Mouse (Mus musculus): Measurements from ENCODE around the gene Lrrc36. TPM values are rescaled to one million over a fixed set of nuclear protein-coding genes. Genes with fewer than 3 reads are reported as not detected.
A peak's percentile ranks its signal among the peaks of the same experiment; 100 is the strongest.

The Lrrc36 gene
- total RNA-seq, 2 experiments from 2014 or later: 0.41 to 0.67 TPM

- peak; percentile 72 for DNase-seq
Measured at GRCm38 (mm10) chr8:105484392-105484791, 71.0 kb downstream of the Lrrc36 start.

DNA sequence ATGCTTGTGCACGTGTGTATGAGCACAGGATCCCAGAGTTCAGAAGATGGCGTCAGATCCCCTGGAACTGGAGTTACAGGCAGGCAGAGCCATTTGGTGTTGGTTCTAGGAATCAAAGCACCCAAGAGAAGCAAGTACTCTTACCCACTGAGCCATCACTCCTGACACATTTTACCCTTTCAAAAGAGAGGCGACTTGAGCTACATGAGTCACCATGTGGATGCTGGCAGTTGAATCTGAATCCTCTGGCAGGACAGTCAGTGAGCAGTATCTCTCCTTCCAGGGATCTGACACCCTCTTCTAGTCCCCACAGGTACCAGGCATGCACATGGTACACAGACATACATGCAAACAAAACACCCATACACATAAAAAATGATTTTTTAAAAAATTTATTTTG, 74.7 kb downstream of the Lrrc36 start:
- no peak for DNase-seq

GRCm38 (mm10) chr8:105489281-105489680, 75.9 kb downstream of the Lrrc36 start:
- no peak for DNase-seq

- no peak for DNase-seq
Measured at GRCm38 (mm10) chr8:105493495-105493894, 80.1 kb downstream of the Lrrc36 start.

DNA sequence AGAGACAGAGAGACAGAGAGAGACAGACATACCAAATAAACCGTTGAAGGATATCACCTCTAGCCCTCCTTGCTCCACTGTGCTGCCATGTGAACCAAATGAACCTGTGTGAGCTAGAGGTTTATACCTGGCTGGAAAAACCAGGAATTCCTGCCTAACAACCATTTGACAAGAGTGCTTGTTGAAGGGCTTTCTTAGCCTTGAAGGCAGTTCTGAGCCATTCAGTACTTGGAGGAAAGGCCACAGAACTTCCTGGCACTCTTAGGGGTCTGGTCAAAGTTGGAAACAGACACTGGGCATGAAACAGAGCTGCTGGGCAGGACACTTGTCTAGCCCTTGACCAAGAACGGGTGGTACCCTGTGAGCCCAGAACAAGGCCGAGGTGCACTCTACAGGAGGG, 81.2 kb downstream of the Lrrc36 start:
- DNase-seq: no peak

DNA sequence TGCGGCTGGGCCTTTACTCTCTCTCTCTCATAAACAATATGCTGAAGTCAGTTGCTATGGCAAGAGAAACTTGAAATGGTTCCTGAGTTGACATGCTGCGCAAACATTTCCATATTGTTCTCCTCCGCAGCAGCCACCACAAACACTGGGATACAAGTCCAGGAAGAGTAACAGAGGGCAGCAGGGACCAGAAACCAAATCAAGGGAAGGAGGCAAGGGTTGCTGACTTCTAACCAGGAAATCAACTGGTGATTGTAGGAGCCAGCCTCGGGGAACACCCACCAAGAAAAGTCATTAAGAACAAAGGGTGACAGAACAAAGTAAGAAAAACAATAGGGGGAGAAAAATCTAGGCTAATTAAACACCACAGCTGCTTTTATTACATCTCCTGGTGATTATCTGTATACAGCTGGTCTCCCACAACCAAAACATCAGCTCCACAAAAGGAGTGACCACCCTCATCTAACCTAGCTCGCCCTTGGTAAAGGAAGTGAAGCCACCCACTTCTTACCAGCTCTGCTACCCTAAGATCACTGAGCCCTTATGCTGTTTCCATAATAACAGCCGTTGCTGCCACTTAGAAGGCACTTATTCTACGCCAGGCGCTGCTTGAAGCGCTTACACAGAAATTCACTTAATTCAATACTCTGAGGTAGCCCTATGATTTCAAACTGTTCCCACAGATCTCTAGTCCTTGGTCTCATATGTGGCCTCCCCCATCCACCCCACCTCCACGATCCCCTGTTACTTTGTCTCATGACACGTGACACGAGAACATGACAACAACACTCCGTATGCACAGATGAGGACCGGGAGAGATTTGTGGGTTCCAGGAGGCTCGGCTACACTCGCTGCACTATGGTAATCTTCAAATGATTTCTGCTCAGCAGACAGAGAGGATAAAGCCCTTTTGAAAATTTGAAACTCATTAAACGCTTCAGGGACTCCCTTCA, 82.3 kb downstream of the Lrrc36 start:
- DNase-seq: no peak

- DNase-seq: peak; percentile 90
Measured at GRCm38 (mm10) chr8:105496439-105497180, 83.2 kb downstream of the Lrrc36 start, which contains the start of gene Zdhhc1. Zdhhc1 (minus strand) TSS chr8:105496902.

GRCm38 (mm10) chr8:105499787-105500186, 86.4 kb downstream of the Lrrc36 start:
- no peak for DNase-seq

DNA sequence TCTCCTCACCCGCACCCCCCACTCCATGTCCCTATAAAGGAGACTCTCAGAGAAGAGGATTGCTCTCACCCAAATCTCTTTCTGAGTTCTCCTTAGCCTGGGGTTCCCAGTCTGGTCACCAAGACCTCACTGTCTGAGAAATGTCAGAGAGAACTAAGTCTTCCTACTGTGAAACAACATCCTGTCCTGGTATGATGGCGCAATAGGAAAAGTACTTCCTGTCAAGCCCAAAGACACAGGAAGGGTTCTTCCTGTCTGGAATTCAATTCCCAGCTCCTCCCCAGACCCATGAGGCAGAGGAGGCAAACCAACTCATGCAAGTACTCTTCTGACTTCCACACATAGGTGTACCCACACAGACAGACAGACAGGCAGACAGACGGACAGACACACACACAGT, 91.2 kb downstream of the Lrrc36 start:
- DNase-seq: no peak

- no peak for DNase-seq
Measured at GRCm38 (mm10) chr8:105506977-105507376, 93.6 kb downstream of the Lrrc36 start.

DNA sequence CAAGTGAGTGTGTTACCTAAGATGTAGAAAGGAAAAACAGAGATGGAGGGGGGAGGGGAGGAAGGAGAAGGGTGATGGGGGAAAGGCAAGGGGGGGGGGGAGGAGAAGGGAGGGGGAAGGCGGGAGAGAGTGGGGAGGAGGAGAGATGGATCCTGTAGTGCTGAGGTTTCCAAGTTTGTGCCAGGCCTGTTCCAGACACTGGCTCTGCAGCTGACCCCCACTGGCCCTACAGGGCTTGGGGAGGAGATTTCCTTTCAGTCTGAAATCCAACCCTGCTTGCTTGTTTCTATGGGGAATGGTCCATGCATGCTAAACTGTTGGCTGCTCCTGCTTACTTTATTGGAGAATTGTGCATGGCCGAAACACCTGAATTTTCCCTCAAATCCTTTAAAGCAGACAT, 95.4 kb downstream of the Lrrc36 start:
- no peak for DNase-seq

- DNase-seq: no peak
Measured at GRCm38 (mm10) chr8:105509997-105510735, 96.8 kb downstream of the Lrrc36 start.

Other genes starting within 250 kb of the Lrrc36 start
- 10 to 100 TPM; 42.1 to 42.2 TPM for gene Cbfb, start 242.9 kb upstream of the Lrrc36 start, total RNA-seq (2021)
- gene D230025D16Rik, start 188.4 kb upstream of the Lrrc36 start, total RNA-seq (2021): 10 to 100 TPM; 13.5 to 24.2 TPM
- 1 to 10 TPM; 2.6 TPM for gene B3gnt9, start 158.4 kb upstream of the Lrrc36 start, total RNA-seq (2021)
- 1 to 10 TPM; 3.0 TPM for gene Tradd, start 149.0 kb upstream of the Lrrc36 start, total RNA-seq (2021)
- gene Fbxl8, start 148.9 kb upstream of the Lrrc36 start, total RNA-seq (2021): 1 to 10 TPM in 1 of 2 experiments, under 1 TPM in 1; 0.90 to 1.0 TPM
- 1 to 10 TPM; 2.9 to 3.0 TPM for gene Hsf4, start 143.8 kb upstream of the Lrrc36 start, total RNA-seq (2021)
- 10 to 100 TPM; 22.3 to 23.3 TPM for gene Nol3, start 137.4 kb upstream of the Lrrc36 start, total RNA-seq (2021)
- gene 4931428F04Rik, start 123.7 kb upstream of the Lrrc36 start, total RNA-seq (2021): under 1 TPM; 0.64 to 0.84 TPM
- gene Exoc3l, start 117.5 kb upstream of the Lrrc36 start, total RNA-seq (2021): 1 to 10 TPM; 1.4 to 2.5 TPM
- 10 to 100 TPM; 21.8 to 24.5 TPM for gene E2f4, start 115.9 kb upstream of the Lrrc36 start, total RNA-seq (2021)
- under 1 TPM; 0.49 to 0.99 TPM for gene Elmo3, start 108.0 kb upstream of the Lrrc36 start, total RNA-seq (2021)
- 1 to 10 TPM in 1 of 2 experiments, under 1 TPM in 1; 0.87 to 1.4 TPM for gene Lrrc29, start 87.3 kb upstream of the Lrrc36 start, total RNA-seq (2021)
- gene Tmem208, start 87.2 kb upstream of the Lrrc36 start, total RNA-seq (2021): 10 to 100 TPM; 20.5 to 23.1 TPM
- gene Fhod1, start 65.6 kb upstream of the Lrrc36 start, total RNA-seq (2021): 10 to 100 TPM; 17.4 to 24.6 TPM
- gene Slc9a5, start 64.7 kb upstream of the Lrrc36 start, total RNA-seq (2021): under 1 TPM; 0.56 to 0.72 TPM
- gene Plekhg4, start 40.3 kb upstream of the Lrrc36 start, total RNA-seq (2021): under 1 TPM in 1 of 2 experiments, not detected in 1; 0.11 TPM
- gene Kctd19, start 69 bp upstream of the Lrrc36 start, total RNA-seq (2021): not detected
- 10 to 100 TPM; 86.7 to 99.2 TPM for gene Tppp3, start 58.0 kb downstream of the Lrrc36 start, total RNA-seq (2021)
- gene Zdhhc1, start 83.3 kb downstream of the Lrrc36 start, total RNA-seq (2021): 10 to 100 TPM in 1 of 2 experiments, 1 to 10 TPM in 1; 8.7 to 10.1 TPM
- under 1 TPM; 0.51 to 0.61 TPM for gene Hsd11b2, start 105.2 kb downstream of the Lrrc36 start, total RNA-seq (2021)
- gene Atp6v0d1, start 152.5 kb downstream of the Lrrc36 start, total RNA-seq (2021): 10 to 100 TPM; 41.7 to 45.1 TPM
- 10 to 100 TPM; 15.5 to 19.6 TPM for gene Ripor1, start 191.7 kb downstream of the Lrrc36 start, total RNA-seq (2021)
- 10 to 100 TPM; 29.2 to 29.6 TPM for gene Ctcf, start 223.0 kb downstream of the Lrrc36 start, total RNA-seq (2021)
- gene Agrp, start 223.8 kb downstream of the Lrrc36 start, total RNA-seq (2021): 1 to 10 TPM in 1 of 2 experiments, not detected in 1; 1.7 TPM

All from gastrocnemius, postnatal 25 days (tissue).